Mouse (Mus musculus) forebrain, embryonic 10.5 days (tissue): Measurements from ENCODE around the gene Znhit1. TPM values are rescaled to one million over a fixed set of nuclear protein-coding genes. Genes with fewer than 3 reads are reported as not detected.

Experiments used
- DNase-seq: peaks from one replicate; pipeline ENCODE4 v3.0.0-alpha.2; 2017; ENCODE audit warnings: low spot score; ENCODE audit errors: extremely low spot score
- H3K27ac ChIP-seq: fragments of 300-500 bp; sonication (generic); 2 replicates; pipeline ENCODE4 v1.5.1; 2016; ENCODE audit warnings: mild to moderate bottlenecking
- H3K27me3 ChIP-seq: fragments of 300-500 bp; sonication (generic); 2 replicates; pipeline ENCODE4 v1.6.1; 2016; ENCODE audit warnings: mild to moderate bottlenecking; ENCODE audit not compliant: poor library complexity, severe bottlenecking
- H3K36me3 ChIP-seq: fragments of 300-500 bp; sonication (generic); replicated peaks from 2 replicates; pipeline ENCODE4 v1.6.1; 2016; ENCODE audit warnings: mild to moderate bottlenecking, moderate library complexity
- H3K4me1 ChIP-seq: fragments of 300-500 bp; sonication (generic); 2 replicates; pipeline ENCODE4 v1.6.1; 2016
- H3K4me3 ChIP-seq: fragments of 300-500 bp; sonication (generic); 2 replicates; pipeline ENCODE4 v1.5.1; 2016; ENCODE audit warnings: mild to moderate bottlenecking, moderate library complexity
- H3K9me3 ChIP-seq: fragments of 300-500 bp; sonication (generic); 2 replicates; pipeline ENCODE4 v1.6.1; 2016; ENCODE audit warnings: mild to moderate bottlenecking, moderate library complexity
- WGBS: fragments of 180-500 bp; shearing (Covaris S2); methylation state at CpG from one replicate; pipeline ENCODE4 v1.1.7; 2016; 5-methylcytosine and 5-hydroxymethylcytosine counted together
- polyA plus RNA-seq: library from polyadenylated mRNA; unstranded; fragments of >200 nt; fragmentation: Nextera tagmentation; extraction: Ambion mirVana; gene quantifications from 2 replicates; pipeline ENCODE4 v1.2.1, GENCODE M21; 2016

Gene Znhit1
- 102 and 107 TPM in 2 replicates for polyA plus RNA-seq

GRCm38 (mm10) chr5:136987934-136988271 lies at the start of gene Znhit1:
Gene Znhit1, minus strand, starts transcription at chr5:136988021.
- Histone ChIP-seq H3K36me3 (peaks cover 58% of the 10 kb centered on the region), H3K27ac (peak within 1 kb of the TSS; percentile 100), H3K4me1 (peaks cover 26% of the 10 kb centered on the region), H3K9me3 (no peaks in the 10 kb centered on the region), H3K27me3 (no peaks in the 10 kb centered on the region), H3K4me3 (peak within 1 kb of the TSS; percentile 91)
- WGBS, result 12% methylated on average over 12 of the region's 12 CpGs
- no peak for DNase-seq

- Histone ChIP-seq H3K9me3 (no peaks in the 10 kb centered on the region), H3K27ac (no peak overlapping the region), H3K4me1 (peaks cover 22% of the 10 kb centered on the region), H3K27me3 (peaks cover 38% of the 10 kb centered on the region), H3K4me3 (no peak overlapping the region), H3K36me3 (peaks cover 63% of the 10 kb centered on the region)
- DNase-seq, result no peak
- WGBS, result 88% methylated on average over 13 of the region's 13 CpGs
Measured at GRCm38 (mm10) chr5:137036211-137036610, 48.4 kb upstream of the Znhit1 start.

GRCm38 (mm10) chr5:137032641-137033074 lies 44.8 kb upstream of the Znhit1 start:
- WGBS, result under 1% methylated on average over 48 of the region's 49 CpGs
- H3K27ac ChIP-seq, result peak overlapping the region; percentile 62; the same call in 1 of the 2 replicates

GRCm38 (mm10) chr5:137032033-137032421 lies 44.2 kb upstream of the Znhit1 start:
- Histone ChIP-seq H3K4me3 (peak overlapping the region; percentile 61), H3K36me3 (peaks cover 22% of the 10 kb centered on the region), H3K27me3 (peaks cover 80% of the 10 kb centered on the region), H3K27ac (no peak overlapping the region), H3K4me1 (peaks cover 50% of the 10 kb centered on the region), H3K9me3 (no peaks in the 10 kb centered on the region)
- DNase-seq, result peak; percentile 47
- WGBS, result under 1% methylated on average over 33 of the region's 33 CpGs

More at GRCm38 (mm10) chr5:137032641-137033074, 44.8 kb upstream of the Znhit1 start:
- no peaks in the 10 kb centered on the region for H3K9me3 ChIP-seq
- H3K36me3 ChIP-seq, result peaks cover 29% of the 10 kb centered on the region
- peaks cover 50% of the 10 kb centered on the region for H3K4me1 ChIP-seq
- H3K4me3 ChIP-seq, result peak overlapping the region; percentile 61
- peak; percentile 92 for DNase-seq
- H3K27me3 ChIP-seq, result peaks cover 74% of the 10 kb centered on the region

- peaks cover 16% of the 10 kb centered on the region for H3K36me3 ChIP-seq
- H3K27ac ChIP-seq, result no peak overlapping the region
- H3K4me1 ChIP-seq, result peaks cover 50% of the 10 kb centered on the region
- H3K4me3 ChIP-seq, result peak overlapping the region; percentile 61
- under 1% methylated on average over 78 of the region's 78 CpGs for WGBS
- peaks cover 87% of the 10 kb centered on the region for H3K27me3 ChIP-seq
- peak; percentile 26 for DNase-seq
- H3K9me3 ChIP-seq, result no peaks in the 10 kb centered on the region
Measured at GRCm38 (mm10) chr5:137031076-137032032, 43.5 kb upstream of the Znhit1 start.

- Histone ChIP-seq H3K4me1 (peaks cover 53% of the 10 kb centered on the region), H3K9me3 (no peaks in the 10 kb centered on the region), H3K27ac (no peak overlapping the region), H3K36me3 (peaks cover 6% of the 10 kb centered on the region), H3K27me3 (peaks cover 94% of the 10 kb centered on the region), H3K4me3 (peak overlapping the region; percentile 61)
- 12% methylated on average over 22 of the region's 22 CpGs for WGBS
- DNase-seq, result no peak
Measured at GRCm38 (mm10) chr5:137030416-137030810, 42.6 kb upstream of the Znhit1 start.

- peak overlapping the region; percentile 61 for H3K4me3 ChIP-seq
- H3K9me3 ChIP-seq, result no peaks in the 10 kb centered on the region
- H3K4me1 ChIP-seq, result peaks cover 59% of the 10 kb centered on the region
- peak; percentile 97 for DNase-seq
- peaks cover 94% of the 10 kb centered on the region for H3K27me3 ChIP-seq
- H3K27ac ChIP-seq, result no peak overlapping the region
- under 1% methylated on average over 52 of the region's 52 CpGs for WGBS
- H3K36me3 ChIP-seq, result 0 out of 2 replicates have a peak, but pooled peaks cover under 1% of the 10 kb centered on the region
Measured at GRCm38 (mm10) chr5:137029643-137030415, 42.0 kb upstream of the Znhit1 start.

- Histone ChIP-seq H3K36me3 (no peaks in the 10 kb centered on the region), H3K27ac (no peak overlapping the region), H3K4me3 (peak overlapping the region; percentile 61), H3K4me1 (peaks cover 62% of the 10 kb centered on the region), H3K27me3 (peaks cover 96% of the 10 kb centered on the region), H3K9me3 (no peaks in the 10 kb centered on the region)
- DNase-seq, result no peak
- 4% methylated on average over 8 of the region's 8 CpGs for WGBS
Measured at GRCm38 (mm10) chr5:137029273-137029585, 41.4 kb upstream of the Znhit1 start.

- H3K27me3 ChIP-seq, result peaks cover 96% of the 10 kb centered on the region
- 1% methylated on average over 29 of the region's 29 CpGs for WGBS
- H3K4me1 ChIP-seq, result peaks cover 62% of the 10 kb centered on the region
- peak overlapping the region; percentile 61 for H3K4me3 ChIP-seq
- H3K36me3 ChIP-seq, result no peaks in the 10 kb centered on the region
- no peak overlapping the region for H3K27ac ChIP-seq
- DNase-seq, result no peak
- H3K9me3 ChIP-seq, result no peaks in the 10 kb centered on the region
Measured at GRCm38 (mm10) chr5:137028561-137029272, 40.9 kb upstream of the Znhit1 start.

GRCm38 (mm10) chr5:137026092-137026491 lies 38.3 kb upstream of the Znhit1 start, which contains the start of gene Vgf:
Gene Vgf, plus strand, starts transcription at chr5:137026392.
- peaks cover 39% of the 10 kb centered on the region for H3K4me1 ChIP-seq
- H3K36me3 ChIP-seq, result no peaks in the 10 kb centered on the region
- 45% methylated on average over 4 of the region's 4 CpGs for WGBS
- H3K9me3 ChIP-seq, result no peaks in the 10 kb centered on the region
- no peak for DNase-seq
- peak within 1 kb of the TSS; percentile 14 for H3K4me3 ChIP-seq
- H3K27ac ChIP-seq, result no peak within 1 kb of the TSS
- peaks cover 74% of the 10 kb centered on the region for H3K27me3 ChIP-seq

- H3K4me1 ChIP-seq, result peaks cover 30% of the 10 kb centered on the region
- DNase-seq, result peak; percentile 75
- H3K9me3 ChIP-seq, result no peaks in the 10 kb centered on the region
- no peaks in the 10 kb centered on the region for H3K36me3 ChIP-seq
- peaks cover 64% of the 10 kb centered on the region for H3K27me3 ChIP-seq
- no peak overlapping the region for H3K27ac ChIP-seq
- under 1% methylated on average over 23 of the region's 23 CpGs for WGBS
- peak overlapping the region; percentile 14 for H3K4me3 ChIP-seq
Measured at GRCm38 (mm10) chr5:137025132-137025531, 37.3 kb upstream of the Znhit1 start.

GRCm38 (mm10) chr5:137024318-137024717 lies 36.5 kb upstream of the Znhit1 start:
- peaks cover 23% of the 10 kb centered on the region for H3K4me1 ChIP-seq
- H3K27ac ChIP-seq, result no peak overlapping the region
- H3K9me3 ChIP-seq, result no peaks in the 10 kb centered on the region
- no peaks in the 10 kb centered on the region for H3K36me3 ChIP-seq
- 54% methylated on average over 3 of the region's 3 CpGs for WGBS
- no peak overlapping the region for H3K4me3 ChIP-seq
- DNase-seq, result no peak
- peaks cover 56% of the 10 kb centered on the region for H3K27me3 ChIP-seq
